Mouse (Mus musculus): ENCODE data around the gene Tnrc6a. TPM values are rescaled to one million over a fixed set of nuclear protein-coding genes. Genes with fewer than 3 reads are reported as not detected.

Tnrc6a gene
- polyA plus RNA-seq (2015; fragmentation: Nextera tagmentation; extraction: Ambion mirVana): 49.7 and 59.6 TPM in 2 replicates

DNA sequence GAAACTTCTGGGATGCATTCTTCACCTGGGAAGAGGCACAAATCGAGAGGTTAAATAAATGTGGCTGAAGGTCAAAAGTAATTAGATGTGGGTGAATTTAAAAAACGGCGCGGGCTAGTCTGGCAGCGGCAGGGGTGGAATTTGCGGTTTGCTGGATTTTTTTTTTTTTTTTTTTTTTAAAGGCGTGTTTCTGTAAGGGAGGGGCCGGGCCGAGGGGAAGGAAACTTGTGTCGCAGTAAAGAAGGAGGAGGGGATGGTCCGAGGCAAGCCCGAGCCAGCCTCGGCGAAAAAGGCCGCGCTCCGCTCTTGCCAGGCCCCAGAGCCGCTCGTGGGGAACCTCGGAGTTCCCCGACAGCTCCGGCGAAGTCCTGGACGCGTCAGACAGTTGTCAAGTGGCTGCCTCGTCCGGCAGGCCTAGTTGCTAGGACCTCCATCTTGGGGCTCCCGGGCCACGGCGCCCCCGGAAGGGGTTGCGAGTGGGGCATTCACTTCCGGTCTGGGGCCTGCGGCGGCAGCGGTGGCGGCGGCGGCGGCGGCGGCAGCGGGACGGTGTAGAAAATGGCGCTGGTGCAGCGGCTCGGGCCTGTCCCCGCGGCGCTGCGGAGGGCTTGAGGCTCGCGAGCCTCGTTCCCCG is at the start of gene Tnrc6a:
TSS of gene Tnrc6a (plus strand) at position 221 of the 634 bp plus-strand sequence.
- no peaks in the 10 kb centered on the region for H3K9me3 ChIP-seq (ENCODE audit: low read length)
- peak within 1 kb of the TSS; percentile 97 for H3K27ac ChIP-seq (ENCODE audit: low read length)
- peak; percentile 95 for DNase-seq (ENCODE audit: low spot score)
- H3K9ac ChIP-seq (replicated peaks; ENCODE audit: low read depth): peak within 1 kb of the TSS; percentile 94
- H3K4me1 ChIP-seq (ENCODE audit: insufficient read depth, low read depth, low read length): peaks cover 4% of the 10 kb centered on the region; the same call in 1 of the 2 replicates
- peak within 1 kb of the TSS; percentile 63 for H3K4me2 ChIP-seq (replicated peaks; ENCODE audit: low read depth, low read length)
- no peaks in the 10 kb centered on the region for H3K27me3 ChIP-seq (replicated peaks; ENCODE audit: insufficient read depth, low read length)
- TF ChIP-seq EP300 (IDR thresholded peaks at IDR 0.05) (peak; percentile 68), CTCF (IDR thresholded peaks at IDR 0.05) (0 out of 2 replicates have a peak, but pooled peaks have one; percentile 4)
- WGBS: 4% methylated on average over 48 of the region's 55 CpGs
- H3K36me3 ChIP-seq (ENCODE audit: insufficient read depth, low read length): no peaks in the 10 kb centered on the region
- H3K4me3 ChIP-seq (ENCODE audit: low read depth, low read length): peak within 1 kb of the TSS; percentile 98
- ATAC-seq: peak; percentile 97

DNA sequence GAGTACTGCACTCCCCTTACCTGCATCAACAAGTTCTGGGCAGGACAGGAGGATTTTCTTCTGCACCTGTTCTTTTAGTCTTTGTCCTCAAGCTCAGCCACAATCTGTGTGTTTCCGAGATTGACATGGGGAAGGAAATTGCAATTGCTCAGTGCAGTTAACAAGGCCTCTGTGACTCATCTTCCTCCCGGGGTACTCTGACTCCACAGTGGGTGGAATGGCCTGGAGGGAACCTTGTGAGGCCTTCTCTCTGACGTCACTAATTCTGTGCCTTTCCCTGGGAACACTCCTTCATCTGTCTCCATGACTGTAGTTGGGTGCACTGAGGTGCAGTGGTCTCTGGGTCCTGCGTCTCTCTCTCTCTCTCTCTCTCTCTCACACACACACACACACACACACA is 41.4 kb upstream of the Tnrc6a start:
- H3K9ac ChIP-seq (replicated peaks; ENCODE audit: low read depth): no peak overlapping the region
- WGBS: 61% methylated on average over 4 of the region's 4 CpGs
- no peaks in the 10 kb centered on the region for H3K36me3 ChIP-seq (ENCODE audit: insufficient read depth, low read length)
- H3K9me3 ChIP-seq (ENCODE audit: low read length): no peaks in the 10 kb centered on the region
- H3K27ac ChIP-seq (ENCODE audit: low read length): no peak overlapping the region
- H3K4me2 ChIP-seq (replicated peaks; ENCODE audit: low read depth, low read length): no peak overlapping the region
- H3K4me1 ChIP-seq (ENCODE audit: insufficient read depth, low read depth, low read length): no peaks in the 10 kb centered on the region
- no peak for TF ChIP-seq EP300 (IDR thresholded peaks at IDR 0.05)
- TF ChIP-seq CTCF (IDR thresholded peaks at IDR 0.05): no peak
- ATAC-seq (no peak), DNase-seq (ENCODE audit: low spot score) (no peak)
- H3K27me3 ChIP-seq (replicated peaks; ENCODE audit: insufficient read depth, low read length): no peaks in the 10 kb centered on the region
- no peak overlapping the region for H3K4me3 ChIP-seq (ENCODE audit: low read depth, low read length)

DNA sequence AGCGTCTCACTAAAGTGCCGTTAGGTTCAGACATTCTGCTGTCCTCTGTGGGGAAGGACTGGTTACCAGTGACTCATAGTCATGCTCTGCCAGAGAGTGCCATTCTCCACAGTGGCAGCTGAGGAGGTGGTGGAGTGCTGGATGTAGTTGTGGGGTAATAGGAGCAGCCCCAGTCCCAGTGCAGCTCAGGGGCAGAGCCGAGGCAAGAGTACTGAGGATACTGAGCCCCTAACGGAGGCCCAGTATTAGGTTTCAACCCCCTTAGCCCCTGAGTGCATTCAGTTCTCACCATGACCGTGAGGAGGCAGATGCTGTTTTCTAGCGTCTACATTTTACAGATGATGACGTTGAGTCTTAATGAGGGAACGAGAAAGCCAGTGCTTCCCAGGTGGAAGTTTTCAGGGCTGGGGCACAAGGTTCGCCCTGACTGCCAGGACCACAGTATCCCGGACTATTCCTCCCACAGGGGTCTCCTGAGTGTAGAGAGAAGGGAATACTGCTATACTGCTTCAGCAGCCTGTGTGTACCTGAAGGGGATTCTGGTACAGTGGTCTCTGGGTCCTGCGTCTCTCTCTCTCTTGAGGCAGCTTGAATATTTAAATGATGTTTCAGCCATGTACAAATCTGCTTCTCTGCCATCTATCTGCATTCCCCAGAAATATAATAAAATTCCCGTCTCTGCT is 40.1 kb upstream of the Tnrc6a start:
- Histone ChIP-seq H3K4me1 (ENCODE audit: insufficient read depth, low read depth, low read length) (no peaks in the 10 kb centered on the region), H3K4me2 (replicated peaks; ENCODE audit: low read depth, low read length) (no peak overlapping the region), H3K36me3 (ENCODE audit: insufficient read depth, low read length) (no peaks in the 10 kb centered on the region), H3K4me3 (ENCODE audit: low read depth, low read length) (no peak overlapping the region), H3K27me3 (replicated peaks; ENCODE audit: insufficient read depth, low read length) (no peaks in the 10 kb centered on the region), H3K27ac (ENCODE audit: low read length) (no peak overlapping the region), H3K9me3 (ENCODE audit: low read length) (no peaks in the 10 kb centered on the region), H3K9ac (replicated peaks; ENCODE audit: low read depth) (no peak overlapping the region)
- TF ChIP-seq CTCF (IDR thresholded peaks at IDR 0.05) (peak; percentile 37), EP300 (IDR thresholded peaks at IDR 0.05) (no peak)
- ATAC-seq (peak; percentile 22), DNase-seq (ENCODE audit: low spot score) (no peak)
- 24% methylated on average over 12 of the region's 12 CpGs for WGBS

DNA sequence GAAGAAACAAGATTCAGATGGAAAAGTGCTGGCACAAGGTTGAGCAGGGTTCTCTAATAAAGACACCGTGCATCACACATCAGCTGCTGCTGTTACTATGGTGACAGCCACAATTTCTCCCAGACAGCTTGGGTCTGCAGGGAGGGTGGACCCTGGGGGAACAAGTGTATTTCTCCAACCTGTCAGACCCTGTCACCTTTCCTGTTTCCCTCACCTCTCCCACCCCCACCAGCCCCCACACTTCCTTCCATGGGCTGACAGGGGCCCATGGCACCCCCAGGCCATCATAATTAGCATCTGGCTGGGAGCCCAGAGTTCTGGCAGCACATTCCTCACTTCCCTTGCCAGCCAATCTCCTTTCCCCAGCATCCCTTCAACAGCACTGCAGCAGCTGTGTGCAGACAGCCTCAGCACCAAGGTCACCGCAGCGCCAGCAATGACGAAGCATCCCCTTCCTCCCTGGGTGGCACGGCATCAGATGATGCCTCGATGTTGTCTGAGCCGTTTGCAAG is 39.4 kb upstream of the Tnrc6a start:
- Histone ChIP-seq H3K9ac (replicated peaks; ENCODE audit: low read depth) (no peak overlapping the region), H3K9me3 (ENCODE audit: low read length) (no peaks in the 10 kb centered on the region), H3K4me1 (ENCODE audit: insufficient read depth, low read depth, low read length) (no peaks in the 10 kb centered on the region), H3K27ac (ENCODE audit: low read length) (no peak overlapping the region), H3K27me3 (replicated peaks; ENCODE audit: insufficient read depth, low read length) (no peaks in the 10 kb centered on the region), H3K4me2 (replicated peaks; ENCODE audit: low read depth, low read length) (no peak overlapping the region), H3K36me3 (ENCODE audit: insufficient read depth, low read length) (no peaks in the 10 kb centered on the region), H3K4me3 (ENCODE audit: low read depth, low read length) (no peak overlapping the region)
- no peak for TF ChIP-seq EP300 (IDR thresholded peaks at IDR 0.05)
- TF ChIP-seq CTCF (IDR thresholded peaks at IDR 0.05): no peak
- ATAC-seq (peak; percentile 67), DNase-seq (ENCODE audit: low spot score) (peak; percentile 43)
- WGBS: 2% methylated on average over 7 of the region's 7 CpGs

DNA sequence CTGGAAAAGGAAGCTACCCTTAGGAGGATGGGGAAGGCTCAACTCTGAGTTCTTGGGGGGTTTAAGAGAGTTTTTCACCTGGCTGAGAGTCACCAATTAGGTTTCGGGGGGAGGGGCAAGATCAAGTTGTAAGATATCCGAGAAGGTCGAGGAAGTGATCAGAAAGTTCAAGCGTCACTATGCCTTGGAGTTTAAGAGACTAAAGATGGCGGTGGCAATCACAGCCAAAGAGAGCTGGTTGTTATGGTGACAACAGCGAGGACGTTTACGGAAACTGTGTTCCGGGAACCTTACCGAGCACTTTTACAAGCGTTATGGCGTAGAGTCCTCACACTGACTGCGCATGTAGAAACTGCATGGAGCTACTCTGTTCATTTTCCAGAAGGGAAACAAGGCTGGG is 39.0 kb upstream of the Tnrc6a start:
- H3K9me3 ChIP-seq (ENCODE audit: low read length): no peaks in the 10 kb centered on the region
- H3K4me1 ChIP-seq (ENCODE audit: insufficient read depth, low read depth, low read length): no peaks in the 10 kb centered on the region
- no peaks in the 10 kb centered on the region for H3K27me3 ChIP-seq (replicated peaks; ENCODE audit: insufficient read depth, low read length)
- no peak overlapping the region for H3K4me3 ChIP-seq (ENCODE audit: low read depth, low read length)
- no peak overlapping the region for H3K4me2 ChIP-seq (replicated peaks; ENCODE audit: low read depth, low read length)
- H3K9ac ChIP-seq (replicated peaks; ENCODE audit: low read depth): no peak overlapping the region
- 12% methylated on average over 13 of the region's 13 CpGs for WGBS
- TF ChIP-seq EP300 (IDR thresholded peaks at IDR 0.05): no peak
- TF ChIP-seq CTCF (IDR thresholded peaks at IDR 0.05): no peak
- no peaks in the 10 kb centered on the region for H3K36me3 ChIP-seq (ENCODE audit: insufficient read depth, low read length)
- ATAC-seq: 0 out of 2 replicates have a peak, but pooled peaks have one; percentile 46
- no peak for DNase-seq (ENCODE audit: low spot score)
- H3K27ac ChIP-seq (ENCODE audit: low read length): no peak overlapping the region

DNA sequence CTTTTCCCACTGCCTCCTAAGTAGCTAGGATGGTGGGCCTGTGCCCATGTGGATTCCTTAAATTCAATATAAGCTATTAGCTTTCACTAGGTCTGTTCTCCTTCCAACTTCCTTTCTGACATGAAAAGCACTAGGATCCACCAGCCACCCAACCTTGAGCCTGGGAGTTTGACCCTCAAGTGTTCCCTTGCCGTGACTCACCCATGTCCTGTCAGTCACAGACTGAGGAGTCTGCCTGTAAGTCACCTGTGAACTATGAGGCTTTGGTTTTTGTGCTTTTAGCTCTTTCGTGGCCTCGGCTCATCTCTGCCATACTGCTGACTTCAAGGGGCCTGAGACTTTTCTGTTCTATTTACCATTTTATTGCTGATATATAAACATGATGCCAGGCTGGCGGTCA is 34.8 kb upstream of the Tnrc6a start:
- Histone ChIP-seq H3K4me3 (ENCODE audit: low read depth, low read length) (no peak overlapping the region), H3K27me3 (replicated peaks; ENCODE audit: insufficient read depth, low read length) (no peaks in the 10 kb centered on the region), H3K36me3 (ENCODE audit: insufficient read depth, low read length) (no peaks in the 10 kb centered on the region), H3K9ac (replicated peaks; ENCODE audit: low read depth) (no peak overlapping the region), H3K4me2 (replicated peaks; ENCODE audit: low read depth, low read length) (no peak overlapping the region), H3K9me3 (ENCODE audit: low read length) (no peaks in the 10 kb centered on the region), H3K4me1 (ENCODE audit: insufficient read depth, low read depth, low read length) (no peaks in the 10 kb centered on the region), H3K27ac (ENCODE audit: low read length) (no peak overlapping the region)
- WGBS: 85% methylated on average over 4 of the region's 4 CpGs
- TF ChIP-seq EP300 (IDR thresholded peaks at IDR 0.05): no peak
- no peak for TF ChIP-seq CTCF (IDR thresholded peaks at IDR 0.05)
- no peak for ATAC-seq
- no peak for DNase-seq (ENCODE audit: low spot score)

Data from lung, postnatal 0 days (tissue).